Comparison of ENCODE assay signal across 14 mouse cellular contexts in the genomic region with DNA sequence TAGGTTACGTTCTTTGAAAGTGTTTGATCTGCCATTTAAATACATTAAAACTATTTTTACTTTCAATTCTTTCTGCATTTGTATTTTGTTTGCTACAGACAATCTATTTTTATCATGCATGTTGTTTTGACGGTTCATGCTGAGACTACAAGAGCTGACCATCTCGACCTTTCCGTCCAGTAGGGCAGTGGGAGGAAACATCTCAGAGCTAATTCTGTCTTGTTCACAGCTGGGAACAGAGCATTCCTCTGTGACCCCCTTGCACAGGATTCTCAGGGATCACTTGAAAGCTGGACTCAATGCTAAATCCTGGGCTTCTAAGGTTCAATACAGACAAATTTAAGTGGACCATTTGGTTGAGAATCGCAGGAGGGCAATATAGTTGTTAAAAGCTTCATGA.
DNase-seq lines count a peak whose midpoint lies in the region; TF ChIP-seq lines count a peak whose summit lies in the region.
"Had no signal": no experiment of that assay in that cellular context is flagged by ENCODE, and none has a peak within 500 bp of the region (broad histone marks: within the 10 kb centered on the region; RNA-seq: fewer than 3 reads in every experiment).

No protein-coding gene starts in this region.

- no peak for TF ChIP-seq POLR2A in lung, adult 2 months (IDR thresholded peaks at IDR 0.05; ENCODE audit: borderline replicate concordance, extremely low read depth, low read depth, low read length)
- TF ChIP-seq POLR2A in thymus, adult 2 months (IDR thresholded peaks at IDR 0.05; ENCODE audit: control insufficient read depth, extremely low read depth, insufficient read depth, low read length, poor library complexity) = no peak

- DNase-seq in heart, adult 11 months = peak; percentile 94
- DNase-seq in heart, postnatal 14 days = no peak
- peak; percentile 29 for DNase-seq in lung, postnatal 10 days
- no peak for DNase-seq in lung, adult 2 months
- DNase-seq in kidney, adult 8-10 months = peak; percentile 54 to 56
- DNase-seq in thymus, adult 2 months = no peak
- no peak for DNase-seq in retina, postnatal 1 day
- DNase-seq: cerebellum, adult 9-10 months; thymus, postnatal 14 days had no signal

- H3K36me3 ChIP-seq in thymus, adult 2 months (ENCODE audit: control insufficient read depth, insufficient read depth, low read length) = no peaks in the 10 kb centered on the region
- H3K36me3 ChIP-seq: embryonic facial prominence, embryonic 12.5 days; hindbrain, embryonic 10.5 days; neural tube, embryonic 13.5 days had no signal

- TF ChIP-seq CTCF in lung, adult 2 months (IDR thresholded peaks at IDR 0.05; ENCODE audit: insufficient read depth, low read length) = no peak
- no peak for TF ChIP-seq CTCF in thymus, adult 2 months (IDR thresholded peaks at IDR 0.05; ENCODE audit: borderline replicate concordance, control insufficient read depth, extremely low read depth, insufficient read depth, low read length, poor library complexity)

- 65% methylated on average over 5 of the region's 5 CpGs for WGBS in lung, adult 2 months
- WGBS in thymus, adult 2 months = 94% methylated on average over 5 of the region's 5 CpGs

- intact Hi-C loops in heart, postnatal 14 days (cut with DNase I) = loop anchor here (5.0 kb wide), 1 partner anchor 136 kb away; no protein-coding TSS in a partner anchor

- no peak overlapping the region for H3K27ac ChIP-seq in thymus, adult 2 months (ENCODE audit: control insufficient read depth, insufficient read depth, low read length)
- H3K27ac ChIP-seq: embryonic facial prominence, embryonic 12.5 days; forebrain, embryonic 10.5 days; hindbrain, embryonic 10.5 days; limb, embryonic 15.5 days had no signal

- no peaks in the 10 kb centered on the region for H3K27me3 ChIP-seq in thymus, adult 2 months (ENCODE audit: control insufficient read depth, insufficient read depth, low read length)
- H3K27me3 ChIP-seq: embryonic facial prominence, embryonic 12.5 days; limb, embryonic 15.5 days; neural tube, embryonic 13.5 days had no signal

- H3K4me3 ChIP-seq in lung, adult 2 months (replicated peaks; ENCODE audit: extremely low read depth, low read depth, low read length) = no peak overlapping the region
- no peak overlapping the region for H3K4me3 ChIP-seq in thymus, adult 2 months (ENCODE audit: control insufficient read depth, insufficient read depth, low read length)
- H3K4me3 ChIP-seq: embryonic facial prominence, embryonic 12.5 days; forebrain, embryonic 10.5 days; hindbrain, embryonic 10.5 days; limb, embryonic 15.5 days; neural tube, embryonic 13.5 days had no signal

- peaks cover 13% of the 10 kb centered on the region for H3K4me1 ChIP-seq in lung, adult 2 months (ENCODE audit: control insufficient read depth, insufficient read depth, low read length)
- H3K4me1 ChIP-seq in thymus, adult 2 months (replicated peaks; ENCODE audit: control insufficient read depth, insufficient read depth, low read length) = no peaks in the 10 kb centered on the region

Comparison
In these comparisons a context has a peak if more than half of its experiments do, and no peak if none do; other contexts are left out.
1. DNase-seq: peak in heart, adult 11 months (single experiment), lung, postnatal 10 days (single experiment) and kidney, adult 8-10 months (2 of 2); none in heart, postnatal 14 days (0 of 2), lung, adult 2 months (single experiment), thymus, adult 2 months (single experiment) and retina, postnatal 1 day (single experiment).